Mouse (Mus musculus) liver, adult 2 months (tissue): Measurements from ENCODE around the gene Arhgdig.
"Not testable (repeated sequence)": the region's sequence is repeated elsewhere in the genome, so short reads cannot be mapped to it uniquely, and the experiment has no call there.

Experiments
- CTCF ChIP-seq: fragments of 200-500 bp; IDR thresholded peaks from 2 replicates; pipeline ENCODE4 v1.5.1; 2011; ENCODE audit warnings: low read depth, low read length, control low read depth
- POLR2A ChIP-seq: fragments of 200-500 bp; IDR thresholded peaks from 2 replicates; pipeline ENCODE4 v1.6.1; 2011; ENCODE audit warnings: low read length, control low read depth; ENCODE audit not compliant: insufficient read depth; ENCODE audit errors: extremely low read depth

DNA sequence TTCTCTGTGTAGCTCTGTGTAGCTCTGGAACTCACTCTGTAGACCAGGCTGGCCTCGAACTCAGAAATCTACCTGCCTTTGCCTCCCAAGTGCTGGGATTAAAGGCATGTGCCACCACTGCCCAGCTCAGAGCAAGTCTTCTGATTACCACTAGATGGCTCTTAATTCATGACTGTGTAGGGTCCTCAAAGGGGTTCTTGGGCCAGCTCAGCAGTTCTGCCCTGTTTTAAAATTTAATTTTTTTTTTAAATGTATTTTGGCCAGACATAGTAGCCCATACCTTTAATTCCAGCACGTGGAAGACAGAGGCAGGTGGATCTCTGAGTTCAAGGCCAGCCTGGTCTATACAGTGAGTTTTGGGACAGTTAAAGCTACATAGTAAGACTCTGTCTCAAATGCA is 32.3 kb downstream of the Arhgdig start:
- not testable (repeated sequence) for TF ChIP-seq POLR2A, CTCF
